Mouse (Mus musculus): ENCODE measurements around the gene Ppox.
"Not testable (repeated sequence)": the region's sequence is repeated elsewhere in the genome, so short reads cannot be mapped to it uniquely, and the experiment has no call there.

The Ppox gene

DNA sequence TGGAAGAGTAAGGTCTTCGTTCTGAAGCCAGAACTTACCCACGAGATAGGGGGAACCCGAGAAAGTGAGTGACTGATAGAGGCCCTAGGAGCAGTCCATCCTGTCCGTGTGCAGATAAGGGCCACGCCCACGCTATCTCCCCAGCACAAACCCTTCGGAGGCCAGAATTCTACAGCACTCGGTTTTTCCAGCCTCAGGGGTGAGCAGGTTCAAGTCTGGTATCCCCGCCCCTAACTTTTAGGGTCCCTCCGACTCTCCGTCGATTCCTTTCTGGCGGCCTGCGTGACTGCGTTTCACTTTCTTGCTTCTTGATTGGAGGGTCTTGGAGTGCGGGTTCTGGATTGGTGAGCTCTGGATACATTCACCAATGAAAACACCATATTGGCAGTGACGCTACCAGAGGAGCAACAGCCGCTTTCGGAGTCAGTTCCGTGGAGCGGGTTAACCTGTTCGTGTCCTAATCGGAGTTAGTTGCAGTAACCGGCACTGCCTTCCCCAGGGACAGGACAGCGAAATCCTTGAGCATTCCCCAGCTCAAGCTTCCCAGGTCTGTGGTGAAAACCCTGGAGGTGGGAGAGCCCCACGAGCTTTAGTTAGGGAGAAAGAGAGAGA lies at the start of gene Ppox:
TSS of gene Ppox (minus strand) at position 271 of the 612 bp plus-strand sequence.
- DNase-seq (ENCODE audit: low read depth, low spot score), result peak; percentile 92

DNA sequence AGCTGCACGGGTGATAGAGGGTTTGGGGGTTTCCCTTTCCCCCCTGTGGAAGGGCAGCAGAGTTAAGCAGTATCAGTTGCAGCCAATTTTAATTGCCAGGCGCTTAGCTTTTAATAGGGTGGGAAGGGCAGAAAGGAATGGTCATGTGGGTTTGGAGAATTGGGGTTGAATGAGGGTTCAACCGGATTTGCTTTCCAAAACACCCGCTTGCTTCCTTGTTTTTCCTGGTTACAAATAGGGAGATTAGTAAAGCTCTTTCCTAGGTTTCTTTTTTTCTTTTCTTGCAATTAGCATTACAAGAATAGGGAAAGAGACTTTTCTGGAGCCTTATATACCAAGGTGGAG lies 49.2 kb upstream of the Ppox start:
- DNase-seq (ENCODE audit: low read depth, low spot score), result no peak

DNA sequence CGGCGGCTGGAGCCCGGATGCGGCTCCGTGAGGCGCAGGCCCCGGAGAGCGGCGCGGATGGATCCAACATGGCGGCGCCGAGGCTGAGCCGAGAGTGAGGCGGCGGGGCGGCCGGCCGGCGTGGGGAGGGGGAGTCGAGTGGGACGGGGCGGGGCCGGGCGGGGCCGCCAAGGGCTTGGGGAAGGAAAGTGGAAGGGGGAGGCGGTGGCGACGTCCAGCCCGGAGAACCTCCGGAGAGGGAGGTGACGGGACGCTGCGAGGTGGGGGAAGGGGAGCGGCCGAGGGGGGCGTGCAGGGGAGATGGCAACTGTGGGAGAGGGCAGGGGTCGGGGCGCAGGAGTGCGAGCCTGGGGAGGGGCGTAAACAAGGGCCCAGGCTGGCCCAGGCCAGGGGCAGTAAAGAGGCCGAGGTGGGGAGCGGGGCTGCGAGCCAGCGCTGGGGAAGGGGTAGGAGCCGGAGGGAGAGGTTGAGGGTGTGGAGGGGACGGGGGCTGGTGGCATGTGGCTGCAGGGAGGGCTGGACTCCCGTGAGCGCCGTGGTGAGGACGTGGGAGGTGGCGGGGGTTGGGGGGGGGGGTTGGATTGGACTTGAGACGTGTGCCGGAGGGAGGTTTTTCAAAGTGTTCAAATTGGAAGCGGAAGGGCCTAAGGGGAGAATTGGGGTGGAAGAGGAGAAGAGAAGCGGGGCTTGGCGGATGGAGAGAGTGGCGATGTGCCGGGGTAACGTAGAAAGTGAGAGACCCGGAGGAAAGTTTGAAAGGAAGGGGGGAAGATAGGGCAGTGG lies 48.6 kb upstream of the Ppox start:
- peak; percentile 79 for DNase-seq (ENCODE audit: low read depth, low spot score)

DNA sequence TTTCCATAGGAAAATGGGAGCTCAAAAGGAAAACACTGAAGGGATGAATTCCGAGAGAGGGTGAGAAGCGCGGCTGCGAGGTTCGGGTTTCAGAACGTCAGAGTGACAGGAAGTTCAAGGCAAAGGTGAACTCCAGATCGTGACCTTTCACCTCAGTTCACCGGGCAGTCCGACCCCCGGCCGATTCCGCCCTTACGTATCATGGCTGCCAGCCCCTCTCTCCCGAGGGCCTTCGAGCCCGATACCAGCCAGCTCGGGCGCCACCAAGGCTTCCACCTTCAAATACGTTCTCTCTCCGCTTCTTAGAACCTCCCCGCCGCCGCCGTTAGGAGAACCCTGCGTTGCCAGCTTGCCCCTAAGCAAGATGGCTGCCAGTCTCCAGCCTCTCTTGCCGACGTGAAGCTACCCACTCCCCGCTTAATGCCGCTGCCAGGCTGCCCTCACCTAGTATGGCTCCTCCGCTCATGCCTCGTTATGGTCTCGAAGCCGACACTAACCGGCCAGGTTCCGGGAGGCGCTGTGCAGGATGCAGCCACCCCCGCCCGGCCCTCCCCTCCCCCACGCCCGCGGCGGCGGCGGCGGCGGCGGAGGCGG lies 48.0 kb upstream of the Ppox start, which contains the start of gene Dedd:
TSS of gene Dedd (plus strand) at position 307 of the 594 bp plus-strand sequence.
- DNase-seq (ENCODE audit: low read depth, low spot score), result peak; percentile 80

DNA sequence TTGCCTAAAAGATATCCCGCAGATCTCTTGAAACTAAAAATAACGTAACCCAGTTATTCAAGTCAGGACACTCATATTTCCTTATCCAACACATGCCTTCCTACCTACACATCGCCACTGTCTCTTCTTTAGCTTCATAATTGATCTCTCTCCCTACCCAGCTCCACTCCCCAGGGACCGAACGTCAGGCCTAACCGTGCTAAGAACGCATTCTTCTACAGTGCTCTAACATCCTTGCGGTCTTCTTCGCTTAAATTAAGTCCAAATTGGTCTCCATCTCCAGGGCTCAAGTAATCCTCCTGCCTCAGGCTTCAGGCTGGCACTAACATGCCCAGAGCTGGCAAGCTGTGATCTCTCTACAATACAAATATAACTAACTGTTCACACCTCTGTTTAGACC lies 47.3 kb upstream of the Ppox start:
- no peak for DNase-seq (ENCODE audit: low read depth, low spot score)

DNA sequence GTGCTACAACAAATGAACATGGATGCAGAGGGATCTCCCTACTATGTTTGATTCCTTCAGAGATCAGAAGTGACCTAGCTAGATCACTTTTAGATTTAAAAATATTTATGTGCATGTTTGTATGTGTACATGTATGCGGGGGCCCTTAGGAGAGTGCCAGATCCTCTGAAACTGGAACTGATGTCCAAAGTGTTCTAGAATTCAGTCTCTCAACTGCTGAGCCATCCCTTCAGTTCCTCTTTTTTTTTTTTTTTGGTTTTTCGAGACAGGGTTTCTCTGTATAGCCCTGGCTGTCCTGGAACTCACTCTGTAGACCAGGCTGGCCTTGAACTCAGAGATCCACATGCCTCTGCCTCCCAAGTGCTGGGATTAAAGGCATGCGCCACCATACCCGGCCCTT lies 45.6 kb upstream of the Ppox start:
- not testable (repeated sequence) for DNase-seq (ENCODE audit: low read depth, low spot score)

DNA sequence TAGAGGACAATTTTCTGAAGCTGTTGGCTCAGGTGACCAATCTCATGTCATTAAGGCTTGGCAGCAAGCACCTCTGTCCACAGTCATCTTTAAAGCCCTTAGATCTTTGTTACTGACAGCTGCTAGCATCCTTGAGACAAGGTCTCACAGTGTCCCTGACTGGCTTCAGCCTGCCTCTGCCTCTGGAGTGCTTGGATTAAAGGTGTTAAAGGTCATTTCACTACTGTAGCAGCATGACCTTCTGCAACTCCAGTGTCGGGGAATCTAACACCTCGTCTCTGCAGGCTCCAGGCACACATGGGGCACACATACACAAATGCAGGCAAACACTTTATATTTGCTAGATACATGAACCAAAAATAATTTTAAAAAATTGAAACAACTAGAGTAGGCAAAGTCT lies 44.6 kb upstream of the Ppox start:
- no peak for DNase-seq (ENCODE audit: low read depth, low spot score)

DNA sequence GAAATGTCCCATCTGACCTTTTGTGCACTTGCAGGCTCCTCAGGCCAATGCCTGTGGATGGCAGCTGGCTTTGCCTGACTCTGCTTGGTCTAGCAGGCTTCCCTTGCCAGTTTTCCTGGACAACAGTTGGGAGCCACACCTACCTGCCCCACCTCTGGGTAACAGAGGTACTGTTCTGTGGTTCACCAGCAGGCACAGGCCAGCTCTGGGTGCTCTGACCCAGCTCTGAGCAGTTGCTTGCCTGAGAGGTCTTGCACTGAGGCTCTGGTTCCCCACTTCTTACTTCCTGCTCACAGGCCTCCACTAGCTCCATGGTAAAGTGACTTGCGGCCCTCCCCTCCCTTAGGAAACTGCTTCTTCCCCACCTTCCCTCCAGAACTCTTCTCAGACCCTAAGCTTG lies 41.0 kb upstream of the Ppox start:
- DNase-seq (ENCODE audit: low read depth, low spot score), result no peak

DNA sequence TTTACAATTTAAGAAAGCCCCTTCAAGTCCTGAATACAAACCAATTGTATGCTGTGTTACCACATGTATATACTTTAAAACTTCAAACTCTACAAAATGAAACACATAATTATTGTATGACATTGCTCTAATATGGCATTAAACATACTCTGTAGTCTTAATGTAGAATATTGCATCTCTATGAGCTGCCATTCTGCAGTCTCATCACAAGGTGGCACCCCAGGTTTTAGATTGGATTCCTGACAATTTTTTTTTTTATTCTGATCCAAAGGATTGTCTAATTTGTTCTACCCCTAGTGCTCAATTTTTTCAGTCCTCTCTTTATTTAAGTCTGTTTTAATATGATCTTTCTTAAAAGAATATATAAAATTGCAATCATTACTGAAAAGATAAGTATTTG lies 40.4 kb upstream of the Ppox start:
- DNase-seq (ENCODE audit: low read depth, low spot score), result no peak

DNA sequence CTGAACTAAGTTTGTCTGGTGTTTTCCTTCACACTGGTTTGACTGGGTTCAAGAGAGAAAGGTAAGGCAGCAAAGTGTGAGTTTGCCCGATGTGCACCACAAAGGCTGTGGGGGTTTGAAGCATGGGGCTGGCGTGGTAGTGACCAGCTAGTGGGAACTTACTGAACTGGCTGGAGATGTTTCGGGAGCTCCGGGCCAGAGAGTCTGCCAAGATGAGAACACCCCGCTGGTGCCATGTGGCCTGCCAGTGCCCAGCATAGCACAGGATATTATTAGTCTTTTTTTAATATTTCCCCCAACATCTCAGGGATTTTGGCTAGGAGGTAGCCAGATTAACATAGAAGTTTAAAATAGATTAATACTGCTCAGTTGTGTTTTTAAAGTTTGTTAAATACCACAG lies 39.2 kb upstream of the Ppox start:
- no peak for DNase-seq (ENCODE audit: low read depth, low spot score)

DNA sequence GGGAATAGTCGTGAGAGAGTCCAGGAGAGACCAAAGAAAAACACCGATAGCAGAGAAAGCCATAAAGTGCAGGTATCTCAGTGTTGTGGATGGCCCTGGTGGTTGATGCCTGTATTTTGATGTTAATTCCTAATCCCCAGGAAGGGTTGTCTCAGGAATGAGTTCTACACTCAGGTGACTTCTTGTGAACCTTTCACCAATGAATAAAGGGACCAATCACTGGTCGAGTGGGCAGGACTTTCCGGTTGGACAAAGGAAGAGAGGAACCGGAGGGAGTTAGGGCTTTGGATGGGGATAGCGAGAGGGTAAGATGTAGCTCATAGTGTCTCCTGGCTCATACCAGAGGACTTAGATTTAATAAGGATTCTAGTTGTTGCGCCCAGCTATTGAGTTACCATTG lies 38.8 kb upstream of the Ppox start:
- no peak for DNase-seq (ENCODE audit: low read depth, low spot score)

DNA sequence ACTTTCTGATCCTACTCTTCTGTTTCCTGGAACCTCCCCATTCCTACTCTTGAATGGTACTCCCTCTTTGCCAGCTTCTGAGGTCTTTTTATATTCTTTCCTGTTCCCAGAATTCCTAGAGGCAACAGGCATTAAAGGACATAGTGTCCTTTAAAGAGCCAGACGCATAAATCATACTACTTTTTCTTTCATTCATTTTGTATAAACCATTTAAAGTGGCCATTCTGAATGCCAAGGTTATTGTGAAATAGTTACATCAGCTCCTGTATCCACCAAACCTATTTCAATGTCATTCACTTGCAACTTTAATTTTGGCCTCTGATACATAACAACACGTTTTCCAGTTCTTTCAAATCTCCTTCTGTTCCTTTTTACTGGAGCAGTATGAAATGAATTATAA lies 28.3 kb upstream of the Ppox start:
- DNase-seq (ENCODE audit: low read depth, low spot score), result no peak

DNA sequence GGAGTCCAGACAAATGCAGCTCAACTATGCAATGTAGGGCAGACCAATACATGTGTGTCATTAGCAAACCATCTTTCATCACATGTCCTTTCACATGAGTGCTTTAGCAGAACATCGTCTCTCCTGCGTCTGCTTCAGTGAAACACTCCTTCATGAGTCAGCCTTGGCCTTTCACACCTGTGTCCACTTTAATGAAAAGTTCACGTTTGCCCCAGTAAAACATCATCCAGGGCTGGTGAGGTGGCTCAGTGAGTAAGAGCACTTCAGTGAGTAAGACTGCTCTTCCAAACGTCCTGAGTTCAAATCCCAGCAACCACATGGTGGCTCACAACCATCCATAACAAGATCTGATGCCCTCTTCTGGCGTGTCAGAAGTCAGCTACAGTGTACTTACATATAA lies 25.2 kb upstream of the Ppox start:
- DNase-seq (ENCODE audit: low read depth, low spot score), result not testable (repeated sequence)

DNA sequence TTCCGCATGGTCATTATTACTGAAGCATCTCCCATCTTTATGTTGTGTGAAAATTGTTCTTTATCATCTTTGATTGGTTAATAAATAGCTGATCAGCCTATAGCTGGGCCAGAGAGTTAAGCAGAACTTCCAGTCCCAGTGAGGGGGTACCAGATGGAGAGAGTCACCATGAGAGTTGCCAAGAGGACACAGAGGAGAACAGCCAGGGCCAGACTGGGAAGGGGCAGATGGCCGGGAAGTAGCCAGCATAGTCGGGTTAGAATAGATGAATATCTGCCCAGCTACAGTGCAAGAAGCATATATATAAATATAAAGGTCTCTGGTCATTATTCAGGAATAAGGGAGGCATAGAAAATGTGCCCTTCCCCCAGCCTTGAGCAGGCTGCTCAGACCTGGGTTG lies 17.2 kb upstream of the Ppox start:
- no peak for DNase-seq (ENCODE audit: low read depth, low spot score)

DNA sequence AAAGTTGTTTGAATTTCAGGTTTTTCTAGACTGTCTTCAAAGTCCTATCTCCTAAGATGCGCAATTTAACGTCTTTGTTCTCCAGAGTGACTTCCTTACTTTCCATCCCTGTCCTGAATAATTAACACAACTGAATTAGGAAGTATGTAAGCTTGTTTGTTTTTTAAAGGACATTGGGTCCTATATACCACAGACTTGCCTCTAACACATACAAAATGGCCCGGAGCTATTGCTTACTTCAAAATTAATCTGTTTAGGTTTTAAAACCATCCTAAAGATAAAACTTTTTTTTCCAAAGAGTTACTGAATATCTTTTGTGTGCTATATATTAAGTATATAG lies 14.0 kb upstream of the Ppox start:
- DNase-seq (ENCODE audit: low read depth, low spot score), result no peak

DNA sequence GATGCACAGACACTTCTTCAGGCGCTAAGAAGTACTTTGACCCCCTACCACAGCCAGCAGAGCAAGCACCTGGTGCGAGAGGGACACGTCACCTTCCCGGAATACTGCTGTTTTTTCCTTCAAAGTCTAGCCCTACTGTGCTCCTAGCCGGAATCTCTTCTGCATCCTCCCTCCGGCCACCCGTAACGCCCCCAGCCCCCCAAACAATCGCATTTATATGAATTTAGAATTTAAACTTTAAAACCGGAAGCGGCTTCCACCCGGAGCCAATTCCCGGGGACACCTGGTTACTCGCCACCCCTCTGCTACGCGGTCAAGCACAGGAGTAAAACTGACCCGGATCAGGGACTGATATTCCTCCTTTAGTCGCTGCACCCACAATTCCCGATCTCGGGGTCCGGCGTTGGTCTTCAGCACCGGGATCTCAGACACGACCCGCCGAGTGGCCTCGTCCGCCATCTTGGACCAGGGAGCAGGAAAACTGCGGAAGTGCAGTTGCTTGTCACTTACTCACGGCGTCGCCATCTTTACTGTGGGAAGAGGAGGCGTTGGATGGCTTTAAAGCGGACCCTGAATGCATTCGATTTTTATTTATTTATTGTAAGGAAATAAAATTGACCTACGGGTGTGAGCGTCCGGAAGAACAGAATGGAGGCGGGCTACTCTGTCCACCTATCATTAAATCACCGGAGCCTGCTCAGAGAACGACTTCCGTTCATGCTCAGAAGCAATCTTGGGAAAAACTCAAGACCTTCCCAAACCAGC lies 13.5 kb upstream of the Ppox start, which contains the start of gene Ufc1:
TSS of gene Ufc1 (minus strand) at position 727 of the 765 bp plus-strand sequence.
- peak; percentile 73 for DNase-seq (ENCODE audit: low read depth, low spot score)

DNA sequence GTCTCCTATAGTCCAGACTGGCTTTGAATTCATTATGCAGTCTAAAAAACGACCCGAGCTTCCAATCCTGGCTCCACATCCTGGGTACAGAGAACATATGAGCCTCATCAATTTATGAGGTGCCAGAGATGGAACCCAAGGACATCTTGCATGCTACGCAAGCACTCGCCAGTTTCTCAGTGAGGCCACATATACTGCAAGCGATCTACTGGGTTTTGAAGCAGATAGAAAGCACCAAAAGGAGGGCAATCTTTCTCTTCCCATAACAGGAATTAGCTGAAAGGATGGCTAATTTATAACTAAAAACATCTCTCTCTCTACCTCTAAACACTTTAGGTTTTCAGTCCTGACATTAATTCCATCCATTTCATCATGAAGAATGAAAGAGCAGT lies 12.9 kb upstream of the Ppox start:
- no peak for DNase-seq (ENCODE audit: low read depth, low spot score)

DNA sequence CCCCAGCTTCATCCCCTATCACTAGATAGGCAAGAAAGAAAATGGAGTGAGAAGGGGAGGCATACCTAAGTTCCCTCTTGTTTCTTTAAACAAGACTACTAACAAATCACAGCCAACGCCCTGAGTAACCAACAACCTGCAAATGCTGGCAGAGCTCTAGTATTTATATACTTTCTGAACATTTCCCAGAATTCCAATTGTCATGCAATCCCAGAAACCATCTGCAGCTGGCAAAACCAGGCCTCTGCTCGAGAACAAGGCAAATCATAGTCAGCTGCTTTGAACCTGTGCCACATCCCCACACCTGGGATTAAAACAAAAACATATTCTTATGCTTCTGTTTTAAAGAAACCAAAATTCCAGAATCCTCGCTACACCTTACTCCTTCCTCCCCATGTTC lies 12.4 kb upstream of the Ppox start:
- no peak for DNase-seq (ENCODE audit: low read depth, low spot score)

DNA sequence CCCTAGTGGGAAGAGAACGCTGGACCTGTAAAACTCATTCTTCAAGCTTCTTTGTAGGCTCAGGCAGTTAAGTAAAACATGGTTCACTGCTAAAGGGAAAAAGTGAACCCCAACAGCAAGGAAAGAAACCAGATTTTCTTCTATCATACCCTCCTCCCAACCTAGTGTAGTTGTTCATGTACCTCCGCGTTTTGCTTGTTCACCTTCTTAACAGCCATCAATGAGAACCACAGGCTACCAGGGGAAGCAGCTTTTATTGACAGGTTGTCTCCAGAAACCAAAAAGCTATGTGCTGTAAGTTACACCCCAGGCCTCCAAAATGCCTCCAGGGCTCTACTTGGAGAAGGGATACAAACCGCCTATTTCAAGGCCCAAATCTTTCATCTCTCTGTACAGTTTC lies 7.3 kb upstream of the Ppox start:
- no peak for DNase-seq (ENCODE audit: low read depth, low spot score)

DNA sequence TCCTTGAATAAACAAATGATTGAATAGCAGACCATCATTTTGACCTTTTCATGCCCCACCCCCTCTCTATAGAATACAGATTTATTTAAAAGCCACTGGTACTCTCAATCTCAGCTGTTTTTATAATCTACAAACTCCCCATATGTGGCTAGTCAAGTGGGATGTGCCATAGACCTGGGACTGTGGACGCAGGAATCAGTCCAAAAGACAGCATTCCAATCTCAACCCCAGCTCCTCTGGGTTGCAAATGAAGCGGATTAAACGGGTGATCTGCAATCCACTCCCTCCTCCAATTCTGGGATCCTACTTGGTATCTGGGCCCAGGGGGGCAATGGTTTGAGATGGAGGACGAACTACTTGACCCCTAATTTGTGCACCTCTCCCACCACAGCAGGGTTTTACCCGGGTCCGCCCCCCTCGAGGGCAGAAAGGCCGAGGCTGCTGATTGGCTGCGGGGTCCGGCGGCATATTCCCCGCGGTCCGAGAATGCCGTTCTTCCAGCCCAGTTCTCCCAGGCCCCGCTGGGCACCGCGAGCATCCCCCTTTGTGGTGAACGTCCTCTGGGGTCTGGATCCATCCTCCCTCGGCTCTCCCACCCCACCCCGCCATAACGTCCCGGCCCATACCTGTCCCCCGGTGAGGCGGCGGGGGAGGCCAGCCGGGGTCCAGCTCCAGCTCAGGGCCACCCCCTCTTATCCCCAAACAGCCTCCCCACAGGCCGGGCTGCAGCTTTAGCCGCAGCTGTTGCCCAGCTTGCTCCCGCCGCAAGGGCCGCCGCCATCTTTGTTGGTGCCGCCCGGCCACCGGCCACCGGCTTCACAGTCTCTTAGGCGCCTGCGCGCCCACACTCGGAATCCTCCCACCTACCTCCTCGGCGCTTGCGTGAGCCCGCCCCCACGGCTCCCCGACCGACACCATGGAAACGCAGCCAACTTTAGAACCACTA lies 6.4 kb upstream of the Ppox start, which contains the start of gene Usp21:
TSS of gene Usp21 (minus strand) at position 856 of the 946 bp plus-strand sequence.
- DNase-seq (ENCODE audit: low read depth, low spot score), result peak; percentile 90

DNA sequence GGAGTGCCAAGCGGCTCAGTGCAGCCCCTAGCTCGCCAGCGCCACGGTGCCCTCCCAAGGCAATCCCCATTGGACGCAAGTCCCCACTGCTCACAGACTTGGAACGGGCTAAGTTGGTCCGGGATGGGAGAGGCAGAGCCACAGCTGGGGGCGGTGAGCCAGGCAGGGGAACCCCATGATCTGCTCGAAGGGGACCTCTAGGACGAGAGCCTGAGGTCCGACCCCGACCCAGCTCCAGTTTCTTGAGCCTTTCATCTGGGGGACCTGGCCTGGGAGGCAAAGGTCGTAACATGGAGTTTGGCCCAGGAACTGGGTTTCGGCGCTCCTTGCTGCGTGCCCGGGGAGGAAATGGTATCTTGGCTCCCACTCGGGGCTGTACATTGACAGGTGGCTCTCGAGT lies 5.5 kb upstream of the Ppox start:
- no peak for DNase-seq (ENCODE audit: low read depth, low spot score)

Data from embryo, embryonic 11.5 days (tissue).